Mouse (Mus musculus): Measurements from ENCODE around the gene Arl15. TPM values are rescaled to one million over a fixed set of nuclear protein-coding genes. Genes with fewer than 3 reads are reported as not detected.

Gene Arl15
- total RNA-seq, 2 experiments from 2014 or later, result 6.4 to 7.5 TPM

DNA sequence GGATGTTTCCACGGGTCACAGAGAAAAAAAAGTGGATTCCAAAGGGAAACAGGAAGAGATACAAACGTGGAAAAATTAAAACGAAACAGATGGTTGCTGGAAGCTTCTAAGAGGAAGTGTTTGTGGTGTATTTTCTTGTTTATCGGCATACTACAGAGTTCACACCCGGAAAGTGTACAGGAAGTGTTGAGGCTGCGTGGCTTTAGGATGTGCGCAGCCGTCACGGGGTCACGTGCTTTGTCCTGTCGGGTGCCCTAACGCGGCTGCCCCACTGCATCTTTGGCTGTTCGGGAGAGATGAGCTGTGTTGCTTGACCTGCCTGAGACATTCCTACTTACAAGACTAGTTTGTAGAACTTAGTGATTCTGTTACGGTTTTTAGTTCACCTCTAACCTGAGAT lies 76.1 kb downstream of the Arl15 start:
- DNase-seq, result peak; percentile 41 to 51

GRCm38 (mm10) chr13:113871853-113872252 lies 77.5 kb downstream of the Arl15 start:
- DNase-seq, result peak; percentile 84 to 86

DNA sequence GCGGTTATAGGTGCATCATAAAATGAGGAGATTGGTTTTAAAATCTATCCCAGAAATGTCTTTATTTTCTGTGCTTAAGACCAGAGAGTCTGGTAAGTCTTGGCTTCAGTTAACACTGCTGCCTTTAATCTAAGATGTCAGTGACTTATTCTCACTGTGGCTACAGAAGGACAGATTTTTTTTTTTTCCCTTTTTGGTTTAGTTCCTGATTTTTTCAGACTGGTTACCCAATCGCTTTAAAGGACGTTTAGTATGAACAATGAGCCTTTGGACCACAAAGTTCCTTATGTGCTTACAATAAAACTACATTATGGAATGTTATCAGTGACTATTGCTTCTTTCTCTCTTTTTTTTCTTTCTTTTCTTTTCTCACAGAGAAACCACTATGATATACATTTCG lies 81.4 kb downstream of the Arl15 start:
- no peak for DNase-seq

- peak; percentile 63 to 84 for DNase-seq
Observed at GRCm38 (mm10) chr13:113877420-113877819, 83.1 kb downstream of the Arl15 start.

DNA sequence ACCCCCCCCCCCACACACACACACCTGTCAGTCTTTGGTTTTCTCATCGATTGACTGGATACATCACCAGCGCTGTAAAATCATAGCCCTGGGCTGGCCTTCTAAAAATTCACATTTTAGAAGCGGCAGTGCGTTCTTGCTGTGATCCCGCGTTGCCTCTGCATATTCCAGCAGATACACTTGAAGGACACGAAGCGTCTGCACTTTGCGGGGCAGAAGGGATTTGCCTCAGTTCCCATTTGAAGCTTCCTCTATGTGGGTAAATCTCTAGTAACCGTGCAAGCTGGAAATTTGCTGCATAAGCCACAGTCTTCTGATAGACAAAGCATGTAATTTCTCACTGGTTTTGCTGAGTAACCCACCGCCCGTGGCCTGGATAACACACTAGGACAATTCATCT lies 84.3 kb downstream of the Arl15 start:
- no peak for DNase-seq

DNA sequence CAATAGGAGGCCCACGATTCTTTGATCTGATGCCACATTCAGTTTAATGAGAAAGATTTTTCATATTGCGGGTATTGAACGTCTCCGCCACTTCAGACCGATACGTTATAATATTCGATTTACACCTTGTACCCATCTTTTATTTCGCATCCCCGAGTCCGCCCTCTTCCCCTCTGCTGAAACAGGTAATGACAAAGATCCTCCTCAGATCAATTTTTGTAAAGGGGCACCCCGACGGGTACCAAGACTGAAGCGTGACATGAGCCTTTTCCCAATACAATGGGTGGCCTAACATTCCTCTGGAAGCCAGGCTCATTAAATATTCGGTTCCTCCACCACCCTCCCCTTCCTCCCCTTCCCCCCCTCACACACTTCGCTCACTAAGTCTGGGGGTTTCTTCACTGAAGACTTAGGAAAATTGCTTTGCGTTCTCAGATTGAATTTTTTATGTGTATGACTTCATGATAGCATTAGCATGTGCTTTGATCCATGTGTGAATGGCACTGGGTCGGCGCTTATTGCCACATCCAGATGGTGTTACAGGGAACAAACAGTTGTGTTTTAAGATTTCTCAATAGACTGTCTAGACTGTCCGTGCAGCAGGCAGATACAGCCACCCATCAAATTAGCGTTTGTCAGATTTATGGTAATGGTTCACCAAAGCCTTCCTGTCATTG lies 85.5 kb downstream of the Arl15 start:
- DNase-seq, result no peak

DNA sequence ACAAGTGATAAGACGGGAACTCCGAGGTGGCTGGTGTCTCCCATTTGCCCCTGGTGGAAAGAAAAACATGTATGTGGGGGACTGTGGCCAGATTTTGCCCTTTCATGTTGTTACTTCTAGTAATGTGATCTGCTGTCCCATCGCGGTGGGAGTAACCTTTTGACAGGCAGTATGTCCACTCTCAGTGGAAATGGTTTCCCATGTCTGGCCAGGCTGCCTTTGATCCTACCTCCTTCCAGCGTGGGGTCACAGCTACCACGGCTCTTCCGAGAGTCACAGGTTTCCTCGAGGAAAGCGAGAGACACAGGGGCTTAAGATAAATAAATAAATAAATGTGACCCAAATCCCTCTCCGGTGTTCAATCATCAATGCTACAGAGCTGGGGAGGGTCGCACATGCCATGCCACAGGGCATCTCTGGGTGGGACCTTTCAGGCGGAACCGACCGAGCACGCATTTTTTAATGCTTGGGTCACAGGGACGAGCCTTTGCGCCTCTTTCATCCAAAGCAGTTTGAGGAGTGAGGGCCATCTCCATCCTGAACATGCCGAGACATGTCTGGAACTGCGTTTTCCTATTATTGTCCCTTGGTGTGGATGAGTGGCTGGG lies 86.4 kb downstream of the Arl15 start:
- no peak for DNase-seq

DNA sequence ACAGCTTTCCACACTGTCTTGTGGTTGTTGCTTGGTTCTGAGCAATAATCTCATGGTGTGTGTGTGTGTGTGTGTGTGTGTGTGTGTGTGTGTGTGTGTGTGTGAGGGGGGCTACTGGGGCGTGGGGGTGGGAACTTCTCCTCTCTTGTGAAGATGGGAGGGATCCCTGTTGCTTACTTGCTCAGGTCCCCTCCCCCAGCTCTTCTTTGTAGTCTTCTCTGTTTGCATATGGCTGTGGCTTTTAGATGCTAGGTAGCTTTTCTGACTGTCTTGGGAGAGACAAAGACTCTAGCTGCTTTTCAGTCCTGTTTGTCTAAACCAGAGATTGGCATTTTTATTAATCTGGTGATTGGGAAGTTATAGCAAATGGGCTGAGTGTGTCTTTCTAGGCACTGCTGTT lies 88.7 kb downstream of the Arl15 start:
- DNase-seq, result no peak

DNA sequence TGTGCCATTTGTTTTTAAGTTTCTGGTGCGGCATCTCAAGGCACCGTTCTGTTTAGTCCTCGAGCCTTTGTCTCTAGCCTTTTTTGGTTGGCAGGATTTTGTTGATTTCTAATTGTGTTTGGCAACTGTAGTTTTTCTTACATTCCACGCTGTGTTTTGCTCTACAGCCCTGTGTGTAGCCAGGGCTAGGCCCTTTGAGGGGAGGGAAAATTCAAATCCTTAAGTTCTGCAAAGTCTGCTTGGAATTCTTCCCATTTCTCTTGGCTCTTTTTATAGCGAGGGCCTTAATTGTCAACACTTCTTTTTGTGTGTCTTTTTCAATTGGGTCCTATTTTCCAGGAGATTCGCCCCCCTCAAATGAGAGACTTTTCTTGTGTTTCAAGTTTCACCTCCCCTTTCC lies 92.8 kb downstream of the Arl15 start:
- DNase-seq, result no peak

GRCm38 (mm10) chr13:113888126-113888525 lies 93.8 kb downstream of the Arl15 start:
- no peak for DNase-seq

GRCm38 (mm10) chr13:113888704-113889103 lies 94.4 kb downstream of the Arl15 start:
- DNase-seq, result no peak

GRCm38 (mm10) chr13:113889140-113890055 lies 95.1 kb downstream of the Arl15 start:
- no peak for DNase-seq

DNA sequence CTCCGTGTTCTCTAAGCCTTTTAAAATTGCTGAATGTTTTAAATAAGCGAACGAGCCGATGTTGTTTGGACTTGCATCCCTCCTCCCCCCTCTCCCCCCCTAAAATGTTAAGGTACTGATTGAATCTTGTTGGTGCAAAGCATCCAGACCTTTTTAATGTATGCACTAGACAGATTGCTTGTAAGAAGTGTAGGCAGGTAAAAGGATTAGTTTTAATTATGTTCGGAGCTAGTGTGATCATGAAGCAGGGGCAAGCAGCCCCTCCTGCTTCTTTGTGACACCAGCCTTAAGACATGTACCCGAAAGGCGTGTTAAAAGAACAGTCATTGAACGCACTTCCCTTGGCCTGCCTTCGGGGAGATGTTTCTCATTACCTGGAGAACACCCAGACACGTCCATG lies 102.4 kb downstream of the Arl15 start:
- no peak for DNase-seq

DNA sequence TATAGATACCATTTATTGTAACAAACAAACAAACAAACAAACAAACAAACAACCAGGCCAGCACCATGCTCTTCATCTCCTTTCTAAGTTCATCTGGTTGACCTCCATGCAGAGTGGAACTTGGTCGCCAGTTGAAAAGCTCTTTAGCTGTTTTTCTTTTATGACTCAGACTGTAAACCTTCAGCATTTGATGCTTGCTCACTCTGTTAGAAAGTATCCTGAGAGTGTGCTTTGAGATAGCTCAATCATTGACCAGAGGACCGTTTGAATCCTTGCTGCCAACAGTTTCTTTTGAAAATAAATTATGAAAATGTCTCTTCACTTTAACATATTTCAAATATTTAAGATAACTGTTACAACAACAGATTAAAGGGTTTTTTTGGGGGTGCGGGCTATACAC lies 103.2 kb downstream of the Arl15 start:
- no peak for DNase-seq

- DNase-seq, result no peak
Observed at GRCm38 (mm10) chr13:113897951-113898350, 103.6 kb downstream of the Arl15 start.

DNA sequence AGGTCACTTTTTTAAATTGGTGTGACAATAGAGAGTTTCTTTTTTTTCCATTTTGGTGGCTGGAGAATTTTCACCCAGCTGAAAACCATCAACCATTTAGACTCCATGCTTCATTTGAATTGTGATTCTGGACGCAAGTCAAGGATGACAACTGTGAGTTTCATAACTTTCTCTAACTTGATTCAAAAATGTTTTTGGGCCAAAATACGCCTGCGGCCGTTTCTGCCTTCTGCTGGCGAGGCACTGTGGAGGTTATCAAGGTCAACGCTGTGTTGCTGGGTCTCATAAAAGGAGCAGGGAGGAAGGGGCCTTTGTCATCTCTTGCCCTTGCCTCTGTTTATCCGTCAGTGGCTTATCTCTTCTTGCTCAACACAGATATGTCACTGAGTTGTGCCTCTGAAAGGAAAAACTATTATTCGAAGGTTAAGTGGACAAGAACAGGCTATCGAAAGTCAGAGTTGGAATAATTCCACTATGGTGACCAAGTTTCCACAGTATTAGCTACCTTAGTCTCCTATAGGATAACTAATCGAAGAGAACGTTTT lies 106.8 kb downstream of the Arl15 start:
- peak; percentile 48 to 55 for DNase-seq

- no peak for DNase-seq
Observed at GRCm38 (mm10) chr13:113903255-113903654, 109.0 kb downstream of the Arl15 start.

DNA sequence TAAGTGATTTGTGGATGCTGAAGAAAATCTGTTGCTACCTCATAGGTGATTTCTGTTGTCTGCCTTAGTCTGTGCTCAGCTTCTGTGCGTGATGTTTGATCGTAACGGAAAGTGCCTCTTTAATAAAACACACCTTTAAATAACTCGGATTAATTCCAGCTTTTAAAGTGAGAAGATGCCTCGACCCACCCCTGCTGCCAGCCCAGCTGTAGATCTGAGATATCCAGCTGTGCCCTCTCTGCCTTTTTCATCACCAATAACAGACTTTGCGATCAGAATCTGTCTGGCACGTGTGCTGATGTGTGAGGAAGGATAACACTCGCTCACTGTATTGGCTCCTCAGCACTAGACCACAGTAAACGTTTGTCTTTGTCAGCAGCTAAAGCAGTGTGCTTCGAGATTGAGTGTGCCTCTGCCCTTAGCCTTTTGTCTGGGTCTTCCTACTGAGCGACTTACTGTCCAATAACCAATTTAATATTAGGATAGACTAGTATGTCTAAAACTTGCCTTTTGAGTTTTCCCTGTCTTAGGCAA lies 117.7 kb downstream of the Arl15 start:
- no peak for DNase-seq

- DNase-seq, result no peak
Observed at GRCm38 (mm10) chr13:113914551-113914971, 120.3 kb downstream of the Arl15 start.

DNA sequence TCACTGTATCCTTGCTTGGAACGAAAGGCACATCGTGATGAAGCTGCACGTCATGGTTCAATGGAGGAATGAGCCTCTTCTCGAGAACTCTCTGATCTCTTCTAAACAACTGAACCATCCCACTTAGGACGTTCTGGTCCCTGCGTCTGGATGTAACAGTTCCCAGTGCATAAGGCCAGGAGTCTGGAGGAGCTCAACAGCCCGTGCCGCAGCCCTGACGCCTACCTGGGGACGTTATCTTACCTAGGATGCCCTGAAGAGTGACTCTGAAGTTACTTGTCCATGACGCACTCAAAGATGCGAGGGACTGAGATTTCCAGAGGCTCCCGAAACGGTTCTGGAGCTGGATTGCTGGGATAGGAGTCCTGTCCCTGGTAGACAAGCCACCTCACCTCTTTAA lies 121.4 kb downstream of the Arl15 start:
- DNase-seq, result no peak

DNA sequence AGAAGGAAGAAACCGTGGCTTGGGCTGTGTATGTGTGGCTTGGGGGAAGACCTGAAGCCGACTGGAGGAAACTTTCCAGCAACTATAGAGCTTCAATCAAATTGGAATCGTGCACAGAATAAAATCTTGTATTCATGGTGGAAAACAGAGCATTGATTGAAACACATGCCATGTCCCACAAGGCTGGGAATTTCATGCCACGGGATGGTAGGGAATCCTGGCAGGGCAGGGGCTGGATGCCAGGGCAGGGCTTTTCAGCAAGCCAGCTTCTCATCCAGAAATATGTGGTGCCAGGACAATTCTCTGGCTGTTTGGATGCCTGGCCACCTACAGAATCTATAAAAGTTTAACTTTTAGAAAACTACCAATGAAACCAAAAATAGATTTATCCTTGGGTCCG lies 122.5 kb downstream of the Arl15 start:
- no peak for DNase-seq

DNA sequence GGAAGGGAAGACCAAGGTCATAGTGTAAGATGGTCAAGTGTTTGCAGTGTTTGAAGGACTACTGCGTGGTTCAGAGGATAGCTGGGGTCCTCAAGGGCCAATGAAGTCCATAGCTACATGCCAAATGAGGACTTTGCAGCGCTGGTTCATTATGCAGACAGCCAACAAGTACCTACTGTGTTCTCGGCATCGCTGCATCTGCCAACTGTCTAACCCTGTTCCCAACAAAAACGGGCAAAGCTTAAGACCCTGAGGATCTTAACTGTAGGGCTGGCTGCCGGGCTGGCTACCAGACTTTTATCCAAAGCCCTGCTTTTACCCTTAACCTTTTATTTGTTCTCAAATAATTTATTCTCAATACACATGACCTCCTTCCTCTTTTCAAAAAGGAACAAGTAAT lies 123.1 kb downstream of the Arl15 start:
- DNase-seq, result no peak
